Mouse (Mus musculus): ENCODE measurements around the gene Gm5617.
"Not testable (repeated sequence)": the region's sequence is repeated elsewhere in the genome, so short reads cannot be mapped to it uniquely, and the experiment has no call there.

Gm5617 gene

GRCm38 (mm10) chr9:48501192-48501591 is 6.0 kb downstream of the Gm5617 start:
- no peak for DNase-seq (ENCODE audit: low read depth)

- DNase-seq (ENCODE audit: low read depth), result peak; percentile 62
These were observed 7.8 kb downstream of the Gm5617 start for GRCm38 (mm10) chr9:48503001-48503400.

GRCm38 (mm10) chr9:48504741-48505365 is 9.6 kb downstream of the Gm5617 start:
- no peak for DNase-seq (ENCODE audit: low read depth)

GRCm38 (mm10) chr9:48510134-48510533 is 14.9 kb downstream of the Gm5617 start:
- no peak for DNase-seq (ENCODE audit: low read depth)

- DNase-seq (ENCODE audit: low read depth), result peak; percentile 8
These were observed 20.1 kb downstream of the Gm5617 start for GRCm38 (mm10) chr9:48515332-48515731.

- no peak for DNase-seq (ENCODE audit: low read depth)
These were observed 21.6 kb downstream of the Gm5617 start for GRCm38 (mm10) chr9:48516615-48517371.

GRCm38 (mm10) chr9:48517372-48518130 is 22.3 kb downstream of the Gm5617 start:
- DNase-seq (ENCODE audit: low read depth), result no peak

- not testable (repeated sequence) for DNase-seq (ENCODE audit: low read depth)
These were observed 25.2 kb downstream of the Gm5617 start for GRCm38 (mm10) chr9:48520405-48520804.

GRCm38 (mm10) chr9:48525566-48525965 is 30.3 kb downstream of the Gm5617 start:
- no peak for DNase-seq (ENCODE audit: low read depth)

- DNase-seq (ENCODE audit: low read depth), result no peak
These were observed 31.3 kb downstream of the Gm5617 start for GRCm38 (mm10) chr9:48526520-48526919.

GRCm38 (mm10) chr9:48531294-48531693 is 36.1 kb downstream of the Gm5617 start:
- DNase-seq (ENCODE audit: low read depth), result no peak

- DNase-seq (ENCODE audit: low read depth), result no peak
These were observed 37.0 kb downstream of the Gm5617 start for GRCm38 (mm10) chr9:48532203-48532602.

GRCm38 (mm10) chr9:48532730-48533129 is 37.5 kb downstream of the Gm5617 start:
- no peak for DNase-seq (ENCODE audit: low read depth)

- no peak for DNase-seq (ENCODE audit: low read depth)
These were observed 41.2 kb downstream of the Gm5617 start for GRCm38 (mm10) chr9:48536414-48536813.

- DNase-seq (ENCODE audit: low read depth), result not testable (repeated sequence)
These were observed 42.4 kb downstream of the Gm5617 start for GRCm38 (mm10) chr9:48537616-48538015.

GRCm38 (mm10) chr9:48538044-48538645 is 42.9 kb downstream of the Gm5617 start:
- no peak for DNase-seq (ENCODE audit: low read depth)

- DNase-seq (ENCODE audit: low read depth), result no peak
These were observed 43.4 kb downstream of the Gm5617 start for GRCm38 (mm10) chr9:48538688-48539087.

Data from NIH3T3 (cell line).